Mouse (Mus musculus): ENCODE data around the gene Rsph9.

Rsph9 gene

GRCm38 (mm10) chr17:46139872-46140271 is 4.1 kb downstream of the Rsph9 start:
- no peak for DNase-seq (ENCODE audit: low spot score)

- DNase-seq (ENCODE audit: low spot score) = no peak
These were observed 5.3 kb downstream of the Rsph9 start for GRCm38 (mm10) chr17:46138563-46139236.

- no peak for DNase-seq (ENCODE audit: low spot score)
These were observed 11.2 kb downstream of the Rsph9 start for GRCm38 (mm10) chr17:46132862-46133261.

- DNase-seq (ENCODE audit: low spot score) = peak; percentile 69
These were observed 11.8 kb downstream of the Rsph9 start for GRCm38 (mm10) chr17:46132058-46132718.

- peak; percentile 57 for DNase-seq (ENCODE audit: low spot score)
These were observed 14.1 kb downstream of the Rsph9 start for GRCm38 (mm10) chr17:46129741-46130498.

GRCm38 (mm10) chr17:46127814-46128493 is 16.1 kb downstream of the Rsph9 start:
- no peak for DNase-seq (ENCODE audit: low spot score)

GRCm38 (mm10) chr17:46126608-46127007 is 17.4 kb downstream of the Rsph9 start:
- peak; percentile 81 for DNase-seq (ENCODE audit: low spot score)

- no peak for DNase-seq (ENCODE audit: low spot score)
These were observed 19.9 kb downstream of the Rsph9 start for GRCm38 (mm10) chr17:46123953-46124700.

- DNase-seq (ENCODE audit: low spot score) = no peak
These were observed 20.7 kb downstream of the Rsph9 start for GRCm38 (mm10) chr17:46123285-46123684.

- no peak for DNase-seq (ENCODE audit: low spot score)
These were observed 21.2 kb downstream of the Rsph9 start for GRCm38 (mm10) chr17:46122791-46123190.

- DNase-seq (ENCODE audit: low spot score) = no peak
These were observed 24.4 kb downstream of the Rsph9 start for GRCm38 (mm10) chr17:46119641-46120040.

- DNase-seq (ENCODE audit: low spot score) = no peak
These were observed 25.6 kb downstream of the Rsph9 start for GRCm38 (mm10) chr17:46118423-46118850.

- no peak for DNase-seq (ENCODE audit: low spot score)
These were observed 26.2 kb downstream of the Rsph9 start for GRCm38 (mm10) chr17:46117623-46118422.

GRCm38 (mm10) chr17:46116881-46117280 is 27.1 kb downstream of the Rsph9 start:
- no peak for DNase-seq (ENCODE audit: low spot score)

- DNase-seq (ENCODE audit: low spot score) = no peak
These were observed 27.9 kb downstream of the Rsph9 start for GRCm38 (mm10) chr17:46116138-46116537.

- peak; percentile 80 for DNase-seq (ENCODE audit: low spot score)
These were observed 28.5 kb downstream of the Rsph9 start for GRCm38 (mm10) chr17:46115489-46115888.

- DNase-seq (ENCODE audit: low spot score) = peak; percentile 81
These were observed 33.4 kb downstream of the Rsph9 start, which contains the start of gene Mrps18a for GRCm38 (mm10) chr17:46110402-46111289. Mrps18a (plus strand) TSS chr17:46110986.

GRCm38 (mm10) chr17:46108286-46108685 is 35.7 kb downstream of the Rsph9 start:
- DNase-seq (ENCODE audit: low spot score) = no peak

GRCm38 (mm10) chr17:46104487-46104886 is 39.5 kb downstream of the Rsph9 start:
- peak; percentile 90 for DNase-seq (ENCODE audit: low spot score)

Measured in lung, postnatal 25 days (tissue).